Mouse (Mus musculus) mature B cell (primary cell): Measurements from ENCODE around the gene Sult2a6.

ENCODE experiments used
- in situ Hi-C: fragments of 300-500 bp; cut with MboI; formaldehyde crosslinking; loops from 2 replicates; pipeline ENCODE4 v1.14.3; 2019

Sult2a6 gene

GRCm38 (mm10) chr7:14254770-14255169, at the start of gene Sult2a6:
Sult2a6 (minus strand) TSS chr7:14254870.
- in situ Hi-C loops, result no loop called here

- in situ Hi-C loops, result no loop called here
Measured at GRCm38 (mm10) chr7:14215231-14215630, 39.4 kb downstream of the Sult2a6 start.

- in situ Hi-C loops, result no loop called here
Measured at GRCm38 (mm10) chr7:14203417-14203816, 51.3 kb downstream of the Sult2a6 start.

GRCm38 (mm10) chr7:14202487-14202886, 52.2 kb downstream of the Sult2a6 start:
- in situ Hi-C loops, result no loop called here
